Mouse (Mus musculus) inflammation-experienced regulatory T-cells, adult 16 weeks (primary cell): ENCODE data around the gene Cenpq. TPM values are rescaled to one million over a fixed set of nuclear protein-coding genes. Genes with fewer than 3 reads are reported as not detected.

Experiments used
- polyA plus RNA-seq: library from polyadenylated mRNA; unstranded; fragments of 100-300 nt; shearing (Covaris generic); gene quantifications from one replicate; pipeline ENCODE4 v1.2.1, GENCODE M21; 2017

Gene Cenpq
- polyA plus RNA-seq = 29.1 TPM

DNA sequence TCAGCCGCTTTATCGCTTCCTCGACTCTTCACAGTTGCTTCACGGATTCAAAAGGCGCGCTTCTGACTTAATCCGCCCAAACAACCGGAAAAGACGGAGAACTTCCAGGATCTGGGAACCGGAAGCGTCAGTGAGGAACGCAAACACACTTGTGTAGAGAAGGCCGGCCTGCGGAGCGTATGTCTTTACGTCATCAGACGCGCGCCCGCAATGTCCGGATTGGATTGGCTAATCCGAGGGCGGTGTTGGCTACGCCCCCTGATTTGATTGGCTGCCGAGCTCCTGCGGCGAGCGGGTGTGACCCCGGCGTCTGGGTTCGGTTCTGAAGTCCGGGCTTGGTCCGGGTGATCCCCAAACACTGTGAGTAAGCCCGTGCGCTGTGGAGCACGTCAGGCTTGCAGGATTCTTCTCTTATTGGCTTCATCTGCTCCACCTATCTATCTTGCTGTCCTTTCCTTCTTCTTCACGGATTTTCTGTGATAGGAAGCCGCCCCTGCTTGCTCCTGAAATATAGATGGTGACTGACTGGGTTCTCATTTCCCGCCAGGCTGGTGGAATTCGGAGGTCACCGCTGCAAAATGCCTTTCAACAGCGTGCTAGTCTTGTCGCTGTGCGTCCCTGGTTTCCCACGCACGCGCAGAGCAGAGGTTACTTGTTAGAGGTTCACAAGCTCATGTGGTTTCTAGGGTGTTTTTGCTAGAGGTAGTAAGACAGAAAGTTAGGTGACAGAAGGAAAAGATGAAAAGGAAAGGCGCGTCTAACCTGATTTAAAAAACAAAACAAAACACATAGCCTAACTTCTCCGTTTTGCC is at the start of gene Cenpq, which contains the start of gene Mut:
TSS of gene Cenpq (minus strand) at position 628 of the 812 bp plus-strand sequence.
TSS of gene Mut (plus strand) at position 266 of the 812 bp plus-strand sequence.

DNA sequence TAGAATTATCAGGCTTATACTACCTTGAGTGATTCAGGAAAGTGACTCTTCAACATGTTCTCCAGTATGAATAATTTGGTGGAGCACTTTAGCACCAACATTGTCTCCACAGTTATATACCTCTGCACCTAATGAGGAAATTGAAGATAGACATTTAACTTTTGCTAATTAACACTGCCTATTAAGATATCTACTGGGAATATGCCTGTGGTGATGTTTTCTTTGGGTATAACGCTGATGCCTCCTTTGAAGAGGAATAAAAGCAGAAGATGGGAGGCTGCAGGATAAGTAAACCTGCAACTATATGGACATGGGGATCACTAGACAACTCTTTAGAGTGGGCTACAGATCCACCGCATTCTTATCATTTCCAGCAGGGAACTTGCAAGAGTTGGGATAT is 20.6 kb downstream of the Cenpq start, which contains the start of gene Glyatl3:
TSS of gene Glyatl3 (minus strand) at position 101 of the 400 bp plus-strand sequence.

DNA sequence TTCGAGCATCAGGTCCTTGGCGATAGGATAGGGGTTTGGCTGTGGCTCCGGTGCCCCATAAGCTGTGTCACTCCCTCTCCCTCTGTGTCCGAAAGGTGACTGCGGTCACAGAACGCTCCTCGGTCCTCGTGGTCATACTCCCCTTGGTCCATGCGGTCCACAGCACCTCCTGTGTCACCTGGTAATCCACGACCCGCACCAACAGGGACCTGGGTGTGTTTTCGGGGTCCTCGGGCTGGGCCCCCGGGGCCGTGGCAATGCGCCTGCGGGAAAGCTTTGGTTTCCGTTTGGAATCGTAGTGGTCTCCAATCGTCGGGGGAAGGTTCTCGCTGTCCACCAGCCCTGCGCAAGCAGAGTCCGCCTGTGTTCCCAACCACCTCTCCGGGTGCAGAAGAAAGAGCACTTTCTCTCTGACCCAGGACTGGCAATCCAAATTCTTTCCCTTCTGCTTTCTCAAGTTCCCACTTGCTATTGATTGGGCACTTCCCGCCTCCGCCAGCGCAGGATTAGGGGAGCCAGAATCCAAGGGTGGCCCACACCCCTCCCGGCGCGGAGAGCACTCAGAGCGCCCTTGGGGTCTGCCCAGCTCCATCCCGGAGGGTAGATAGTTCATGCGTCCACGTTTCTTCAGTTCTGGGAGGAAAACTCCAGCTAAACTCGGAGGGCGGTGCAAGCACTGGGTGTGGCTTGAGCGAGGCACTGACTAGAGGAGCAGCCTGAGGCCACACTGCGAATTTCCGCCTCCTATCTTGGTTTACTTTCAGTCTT is 54.7 kb downstream of the Cenpq start, which contains the start of gene 9130008F23Rik:
TSS of gene 9130008F23Rik (minus strand) at position 636 of the 768 bp plus-strand sequence.

Other genes with a start within 250 kb of the Cenpq start
- gene Esp1, start 207.9 kb downstream of the Cenpq start, polyA plus RNA-seq = not detected
- gene Crisp2, start 128.0 kb downstream of the Cenpq start, polyA plus RNA-seq = not detected
- gene Rhag, start 123.9 kb downstream of the Cenpq start, polyA plus RNA-seq = 0.28 TPM
- gene 9130008F23Rik, start 54.5 kb downstream of the Cenpq start, polyA plus RNA-seq = 0.60 TPM
- gene Glyatl3, start 20.7 kb downstream of the Cenpq start, polyA plus RNA-seq = not detected
- 29.5 TPM for gene Mut, start 362 bp downstream of the Cenpq start, polyA plus RNA-seq